7 mouse cellular contexts compared by ENCODE assay signal in genomic region chr8:84173861-84174260, GRCm38 (mm10). TPM values are rescaled to one million over a fixed set of nuclear protein-coding genes. Genes with fewer than 3 reads are reported as not detected.
DNase-seq lines count a peak whose midpoint lies in the region; ATAC-seq and TF ChIP-seq lines count a peak whose summit lies in the region.

No protein-coding gene starts in this region.

- ATAC-seq in megakaryocyte-erythroid progenitor cell, adult 5-6 weeks (replicated peaks; ENCODE audit: low FRiP score, low TSS enrichment, poor library complexity, severe bottlenecking) = peak; percentile 69

- no peaks in the 10 kb centered on the region for H3K4me1 ChIP-seq in lung, adult 2 months (ENCODE audit: control insufficient read depth, insufficient read depth, low read length)

- DNase-seq in lung, adult 2 months = no peak
- no peak for DNase-seq in lung, adult 18-20 months
- peak; percentile 63 for DNase-seq in NIH3T3 (ENCODE audit: low read depth)
- peak; percentile 75 for DNase-seq in cerebellum, adult 8-10 months
- DNase-seq in heart, adult 8-10 months (ENCODE audit: low spot score) = no peak
- DNase-seq in frontal cortex, postnatal 25 days (ENCODE audit: low spot score in 2 of 2) = no peak

- TF ChIP-seq POLR2A in lung, adult 2 months (IDR thresholded peaks at IDR 0.05; ENCODE audit: borderline replicate concordance, extremely low read depth, low read depth, low read length) = no peak

- no peak overlapping the region for H3K4me3 ChIP-seq in lung, adult 2 months (replicated peaks; ENCODE audit: extremely low read depth, low read depth, low read length)

- whole genome bisulfite sequencing in lung, adult 2 months = 86% methylated on average over 6 of the region's 6 CpGs

- peak; percentile 19; the same call in 1 of the 2 replicates for TF ChIP-seq CTCF in lung, adult 2 months (IDR thresholded peaks at IDR 0.05; ENCODE audit: insufficient read depth, low read length)

RNA-seq across cellular contexts. Expression of gene Nanos3, which starts 11.2 kb away (rescaled TPM):
- polyA plus RNA-seq in lung, adult 2 months (2012; rRNA removed) = 0.18 and 0.54 TPM in 2 replicates
- 2.9 and 5.0 TPM in 2 replicates for total RNA-seq in megakaryocyte-erythroid progenitor cell, adult 5-6 weeks (2014; fragmentation: Nextera tagmentation)
- not detected in 2 replicates for total RNA-seq in megakaryocyte-erythroid progenitor cell, adult 5-6 weeks (2017)
- total RNA-seq in heart, adult 8-10 months (2022) = 1 to 10 TPM in 3 of 4 experiments, under 1 TPM in 1; 0.98 to 1.7 (median 1.5) TPM

RNA-seq across cellular contexts. Expression of gene 4930432K21Rik, which starts 26.0 kb away (rescaled TPM):
- 1.0 and 1.1 TPM in 2 replicates for polyA plus RNA-seq in lung, adult 2 months (2012; rRNA removed)
- 0.49 and 0.50 TPM in 2 replicates for total RNA-seq in megakaryocyte-erythroid progenitor cell, adult 5-6 weeks (2014; fragmentation: Nextera tagmentation)
- total RNA-seq in megakaryocyte-erythroid progenitor cell, adult 5-6 weeks (2017) = 1.1 and 1.7 TPM in 2 replicates
- total RNA-seq in heart, adult 8-10 months (2022) = 1 to 10 TPM in 1 of 4 experiments, under 1 TPM in 3; 0.17 to 1.2 (median 0.31) TPM

RNA-seq across cellular contexts. Expression of gene Cc2d1a, which starts 26.1 kb away (rescaled TPM):
- 25.9 and 27.7 TPM in 2 replicates for polyA plus RNA-seq in lung, adult 2 months (2012; rRNA removed)
- 8.6 and 10.7 TPM in 2 replicates for total RNA-seq in megakaryocyte-erythroid progenitor cell, adult 5-6 weeks (2014; fragmentation: Nextera tagmentation)
- total RNA-seq in megakaryocyte-erythroid progenitor cell, adult 5-6 weeks (2017) = 3.2 and 6.9 TPM in 2 replicates
- total RNA-seq in heart, adult 8-10 months (2022) = 10 to 100 TPM; 10.9 to 14.6 (median 12.3) TPM

RNA-seq across cellular contexts. Expression of gene Podnl1, which starts 48.1 kb away (rescaled TPM):
- polyA plus RNA-seq in lung, adult 2 months (2012; rRNA removed) = 1.8 and 2.4 TPM in 2 replicates
- 0.79 TPM in 1 of 2 replicates, not detected in the other for total RNA-seq in megakaryocyte-erythroid progenitor cell, adult 5-6 weeks (2014; fragmentation: Nextera tagmentation)
- 0.14 TPM in 1 of 2 replicates, not detected in the other for total RNA-seq in megakaryocyte-erythroid progenitor cell, adult 5-6 weeks (2017)
- under 1 TPM in 2 of 4 experiments, not detected in 2; 0.11 TPM for total RNA-seq in heart, adult 8-10 months (2022)

Comparison
In these comparisons a context has a peak if more than half of its experiments do, and no peak if none do; other contexts are left out.
1. DNase-seq: peak in NIH3T3 (single experiment) and cerebellum, adult 8-10 months (single experiment); none in lung, adult 2 months (single experiment), lung, adult 18-20 months (0 of 2), heart, adult 8-10 months (single experiment) and frontal cortex, postnatal 25 days (0 of 2).